Mouse (Mus musculus): ENCODE measurements around the gene Olfr155. TPM values are rescaled to one million over a fixed set of nuclear protein-coding genes. Genes with fewer than 3 reads are reported as not detected.

The Olfr155 gene
- polyA plus RNA-seq, 1 experiment from 2014 or later = not detected

GRCm38 (mm10) chr4:43877230-43877629 is 25.9 kb downstream of the Olfr155 start:
- H3K9me3 ChIP-seq (ENCODE audit: control insufficient read depth, low read length) = no peaks in the 10 kb centered on the region
- H3K4me1 ChIP-seq (ENCODE audit: control insufficient read depth, insufficient read depth, low read length) = peaks cover 15% of the 10 kb centered on the region
- ATAC-seq (ENCODE audit: low FRiP score, low TSS enrichment) = no peak
- no peaks in the 10 kb centered on the region for H3K27me3 ChIP-seq (ENCODE audit: control insufficient read depth, insufficient read depth, low read length)
- DNase-seq = no peak
- no peak overlapping the region for H3K27ac ChIP-seq (replicated peaks; ENCODE audit: low read depth, low read length)
- no peak overlapping the region for H3K9ac ChIP-seq (replicated peaks; ENCODE audit: low read length)
- H3K36me3 ChIP-seq (ENCODE audit: control insufficient read depth, insufficient read depth, low read length) = no peaks in the 10 kb centered on the region
- H3K4me2 ChIP-seq (ENCODE audit: low read length) = peak overlapping the region; percentile 87; the same call in 1 of the 2 replicates
- WGBS = 98% methylated on average over 1 of the region's 1 CpGs
- no peak overlapping the region for H3K4me3 ChIP-seq (replicated peaks; ENCODE audit: low read depth, low read length)

DNA sequence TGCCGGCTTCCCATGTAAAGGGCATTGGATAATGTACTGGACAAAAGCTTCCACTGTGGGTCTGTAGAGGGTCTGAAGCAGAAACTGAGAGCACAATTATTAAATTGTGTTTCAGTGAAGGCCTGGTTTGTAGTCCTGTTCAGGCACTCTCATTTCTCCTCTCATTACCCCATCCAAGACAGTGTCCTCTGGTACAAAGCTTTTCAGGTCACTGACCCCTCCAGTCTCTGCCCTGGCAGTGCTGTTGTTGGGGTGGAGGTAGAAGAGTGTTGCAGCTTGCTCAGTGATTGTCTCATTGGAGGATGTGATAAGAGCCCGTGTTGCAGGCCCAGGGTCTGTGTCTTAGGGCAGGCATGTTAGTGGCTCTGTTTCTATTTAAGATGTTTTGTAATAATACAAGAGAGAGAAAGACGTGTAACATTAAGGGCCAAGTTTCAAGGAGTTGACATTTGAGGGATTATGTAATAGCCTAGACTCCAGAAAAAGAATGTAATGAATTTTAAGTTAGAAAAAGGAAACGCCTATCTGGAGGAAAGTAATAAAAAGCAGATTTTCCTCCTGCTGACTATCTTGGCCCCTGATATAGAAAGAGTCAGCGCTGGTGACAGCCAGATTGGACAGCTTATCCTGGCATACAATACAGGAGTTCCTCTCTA is 26.9 kb downstream of the Olfr155 start:
- ATAC-seq (ENCODE audit: low FRiP score, low TSS enrichment) (no peak), DNase-seq (no peak)
- no peak overlapping the region for H3K4me3 ChIP-seq (replicated peaks; ENCODE audit: low read depth, low read length)
- no peaks in the 10 kb centered on the region for H3K9me3 ChIP-seq (ENCODE audit: control insufficient read depth, low read length)
- 23% methylated on average over 5 of the region's 5 CpGs for WGBS
- H3K4me2 ChIP-seq (ENCODE audit: low read length) = no peak overlapping the region
- no peaks in the 10 kb centered on the region for H3K27me3 ChIP-seq (ENCODE audit: control insufficient read depth, insufficient read depth, low read length)
- peaks cover 15% of the 10 kb centered on the region for H3K4me1 ChIP-seq (ENCODE audit: control insufficient read depth, insufficient read depth, low read length)
- no peak overlapping the region for H3K27ac ChIP-seq (replicated peaks; ENCODE audit: low read depth, low read length)
- H3K36me3 ChIP-seq (ENCODE audit: control insufficient read depth, insufficient read depth, low read length) = no peaks in the 10 kb centered on the region
- no peak overlapping the region for H3K9ac ChIP-seq (replicated peaks; ENCODE audit: low read length)

- Histone ChIP-seq H3K4me2 (ENCODE audit: low read length) (no peak overlapping the region), H3K4me3 (replicated peaks; ENCODE audit: low read depth, low read length) (no peak overlapping the region), H3K36me3 (ENCODE audit: control insufficient read depth, insufficient read depth, low read length) (no peaks in the 10 kb centered on the region), H3K27me3 (ENCODE audit: control insufficient read depth, insufficient read depth, low read length) (no peaks in the 10 kb centered on the region), H3K27ac (replicated peaks; ENCODE audit: low read depth, low read length) (no peak overlapping the region), H3K9me3 (ENCODE audit: control insufficient read depth, low read length) (no peaks in the 10 kb centered on the region), H3K4me1 (ENCODE audit: control insufficient read depth, insufficient read depth, low read length) (peaks cover 25% of the 10 kb centered on the region), H3K9ac (replicated peaks; ENCODE audit: low read length) (no peak overlapping the region)
- DNase-seq (no peak), ATAC-seq (ENCODE audit: low FRiP score, low TSS enrichment) (no peak)
- WGBS = 80% methylated on average over 6 of the region's 6 CpGs
Observed at GRCm38 (mm10) chr4:43879566-43879965, 28.2 kb downstream of the Olfr155 start.

DNA sequence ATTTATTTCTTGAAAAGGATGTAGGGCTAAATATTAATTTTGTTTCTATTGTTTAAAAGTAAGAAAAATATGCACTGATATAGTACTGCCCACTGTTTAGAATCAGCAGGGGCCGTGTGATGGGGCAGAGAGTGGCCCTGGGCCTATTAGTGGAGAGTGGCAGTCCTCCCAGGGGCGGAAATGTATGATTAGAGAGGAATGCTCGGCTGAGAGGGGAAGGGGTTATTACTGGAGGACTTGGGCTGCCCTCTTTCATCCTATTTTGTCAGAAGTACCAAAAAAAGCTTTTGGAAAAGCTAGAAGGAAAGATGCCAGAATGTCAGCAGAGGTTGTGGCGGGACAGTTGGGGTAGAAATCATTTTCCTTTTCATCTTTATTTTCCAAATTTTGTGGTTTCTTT is 32.8 kb downstream of the Olfr155 start:
- ATAC-seq (ENCODE audit: low FRiP score, low TSS enrichment) (no peak), DNase-seq (no peak)
- H3K9ac ChIP-seq (replicated peaks; ENCODE audit: low read length) = no peak overlapping the region
- H3K4me3 ChIP-seq (replicated peaks; ENCODE audit: low read depth, low read length) = no peak overlapping the region
- no peak overlapping the region for H3K4me2 ChIP-seq (ENCODE audit: low read length)
- no peak overlapping the region for H3K27ac ChIP-seq (replicated peaks; ENCODE audit: low read depth, low read length)
- no peaks in the 10 kb centered on the region for H3K27me3 ChIP-seq (ENCODE audit: control insufficient read depth, insufficient read depth, low read length)
- no peaks in the 10 kb centered on the region for H3K9me3 ChIP-seq (ENCODE audit: control insufficient read depth, low read length)
- 44% methylated on average over 4 of the region's 4 CpGs for WGBS
- H3K4me1 ChIP-seq (ENCODE audit: control insufficient read depth, insufficient read depth, low read length) = 0 out of 2 replicates have a peak, but pooled peaks cover 10% of the 10 kb centered on the region
- no peaks in the 10 kb centered on the region for H3K36me3 ChIP-seq (ENCODE audit: control insufficient read depth, insufficient read depth, low read length)

DNA sequence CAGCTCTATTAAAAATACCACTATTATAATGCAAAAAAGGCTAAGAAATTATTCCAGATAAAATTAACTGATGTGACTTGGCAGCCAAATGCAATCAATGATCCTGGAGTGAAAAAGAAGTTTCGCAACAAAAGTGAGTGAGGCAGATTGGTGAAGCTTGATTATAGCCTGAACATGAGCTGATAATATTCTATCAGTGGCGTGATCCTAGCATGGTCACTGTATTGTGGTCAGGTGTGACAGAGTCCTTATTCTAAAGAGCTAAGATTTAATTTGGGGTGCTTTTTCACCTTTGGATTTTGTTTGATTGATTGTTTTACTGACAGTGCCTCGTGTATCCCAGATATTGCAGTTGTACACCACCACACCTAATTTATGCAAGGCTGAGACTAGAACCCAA is 39.9 kb downstream of the Olfr155 start:
- no peak overlapping the region for H3K9ac ChIP-seq (replicated peaks; ENCODE audit: low read length)
- H3K27ac ChIP-seq (replicated peaks; ENCODE audit: low read depth, low read length) = no peak overlapping the region
- WGBS = 92% methylated on average over 3 of the region's 3 CpGs
- no peak overlapping the region for H3K4me3 ChIP-seq (replicated peaks; ENCODE audit: low read depth, low read length)
- no peak for ATAC-seq (ENCODE audit: low FRiP score, low TSS enrichment)
- H3K9me3 ChIP-seq (ENCODE audit: control insufficient read depth, low read length) = no peaks in the 10 kb centered on the region
- H3K4me2 ChIP-seq (ENCODE audit: low read length) = no peak overlapping the region
- DNase-seq = no peak
- H3K36me3 ChIP-seq (ENCODE audit: control insufficient read depth, insufficient read depth, low read length) = 0 out of 2 replicates have a peak, but pooled peaks cover 11% of the 10 kb centered on the region
- no peaks in the 10 kb centered on the region for H3K4me1 ChIP-seq (ENCODE audit: control insufficient read depth, insufficient read depth, low read length)
- no peaks in the 10 kb centered on the region for H3K27me3 ChIP-seq (ENCODE audit: control insufficient read depth, insufficient read depth, low read length)

DNA sequence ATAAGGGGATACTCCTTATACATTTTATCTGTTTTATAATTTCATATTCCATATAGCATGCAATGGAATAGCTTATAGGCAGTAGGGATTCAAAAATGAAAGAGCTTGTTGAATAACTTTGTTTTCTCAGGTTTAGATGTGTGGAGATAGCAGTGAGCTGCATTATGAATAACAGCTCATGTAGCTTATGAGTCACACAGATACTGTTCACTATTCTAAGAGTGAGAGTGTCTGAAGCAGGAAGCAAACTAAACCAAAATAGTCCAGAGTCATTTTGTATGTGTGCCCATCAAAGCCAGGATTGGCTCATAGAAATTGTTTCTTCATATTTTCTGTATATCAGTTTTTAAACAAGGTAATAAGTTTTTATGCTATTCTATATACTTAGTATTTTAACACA is 45.8 kb downstream of the Olfr155 start:
- no peaks in the 10 kb centered on the region for H3K4me1 ChIP-seq (ENCODE audit: control insufficient read depth, insufficient read depth, low read length)
- no peaks in the 10 kb centered on the region for H3K9me3 ChIP-seq (ENCODE audit: control insufficient read depth, low read length)
- H3K27me3 ChIP-seq (ENCODE audit: control insufficient read depth, insufficient read depth, low read length) = no peaks in the 10 kb centered on the region
- H3K36me3 ChIP-seq (ENCODE audit: control insufficient read depth, insufficient read depth, low read length) = peaks cover 40% of the 10 kb centered on the region
- H3K27ac ChIP-seq (replicated peaks; ENCODE audit: low read depth, low read length) = no peak overlapping the region
- no peak for DNase-seq
- H3K4me2 ChIP-seq (ENCODE audit: low read length) = no peak overlapping the region
- H3K9ac ChIP-seq (replicated peaks; ENCODE audit: low read length) = no peak overlapping the region
- ATAC-seq (ENCODE audit: low FRiP score, low TSS enrichment) = no peak
- no peak overlapping the region for H3K4me3 ChIP-seq (replicated peaks; ENCODE audit: low read depth, low read length)

DNA sequence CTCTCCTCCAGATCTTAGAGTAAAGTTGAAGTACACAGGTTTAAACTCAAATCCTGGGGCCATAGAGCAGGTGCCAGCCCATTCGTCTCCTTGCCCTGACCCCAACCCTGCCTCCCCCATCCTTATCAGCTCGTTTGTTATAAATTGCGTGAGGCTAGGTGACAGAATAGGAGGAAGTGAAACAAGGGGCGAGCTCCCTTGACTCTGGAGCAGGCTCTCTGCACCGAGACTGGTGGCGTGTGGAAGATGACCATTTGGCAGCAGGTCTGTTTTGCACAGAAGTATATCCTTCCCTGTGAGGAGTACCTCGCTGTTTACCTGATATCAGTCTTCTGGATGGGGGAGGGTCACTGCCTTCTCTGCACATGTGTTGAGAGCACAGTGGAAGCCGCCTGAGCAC is 47.8 kb downstream of the Olfr155 start:
- WGBS = 87% methylated on average over 8 of the region's 8 CpGs
- H3K4me3 ChIP-seq (replicated peaks; ENCODE audit: low read depth, low read length) = no peak overlapping the region
- H3K9ac ChIP-seq (replicated peaks; ENCODE audit: low read length) = no peak overlapping the region
- no peaks in the 10 kb centered on the region for H3K27me3 ChIP-seq (ENCODE audit: control insufficient read depth, insufficient read depth, low read length)
- ATAC-seq (ENCODE audit: low FRiP score, low TSS enrichment) (no peak), DNase-seq (no peak)
- H3K9me3 ChIP-seq (ENCODE audit: control insufficient read depth, low read length) = no peaks in the 10 kb centered on the region
- no peaks in the 10 kb centered on the region for H3K4me1 ChIP-seq (ENCODE audit: control insufficient read depth, insufficient read depth, low read length)
- no peak overlapping the region for H3K27ac ChIP-seq (replicated peaks; ENCODE audit: low read depth, low read length)
- no peak overlapping the region for H3K4me2 ChIP-seq (ENCODE audit: low read length)
- H3K36me3 ChIP-seq (ENCODE audit: control insufficient read depth, insufficient read depth, low read length) = peaks cover 48% of the 10 kb centered on the region

DNA sequence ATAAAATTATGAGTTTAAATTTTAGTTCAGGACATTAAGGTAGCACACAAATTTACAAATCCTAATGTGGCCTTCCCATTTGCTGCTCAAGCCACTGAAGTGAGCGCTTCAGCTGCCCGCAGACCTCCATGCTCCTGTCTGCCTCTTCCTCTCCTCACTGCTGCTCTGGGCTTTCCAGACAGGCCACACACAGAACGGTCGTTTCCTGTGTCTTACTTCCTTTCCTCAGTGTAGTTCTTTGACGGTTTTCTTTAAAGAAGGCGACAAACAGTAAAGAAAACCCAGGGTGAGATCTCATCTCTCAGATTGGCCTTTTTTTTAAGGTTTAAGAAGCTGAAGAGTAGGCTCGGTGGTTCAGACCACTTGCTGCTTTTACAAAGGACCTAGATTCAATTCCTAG is 52.3 kb downstream of the Olfr155 start:
- Histone ChIP-seq H3K9ac (replicated peaks; ENCODE audit: low read length) (no peak overlapping the region), H3K27me3 (ENCODE audit: control insufficient read depth, insufficient read depth, low read length) (no peaks in the 10 kb centered on the region), H3K27ac (replicated peaks; ENCODE audit: low read depth, low read length) (no peak overlapping the region), H3K4me2 (ENCODE audit: low read length) (no peak overlapping the region), H3K4me3 (replicated peaks; ENCODE audit: low read depth, low read length) (no peak overlapping the region), H3K9me3 (ENCODE audit: control insufficient read depth, low read length) (no peaks in the 10 kb centered on the region), H3K36me3 (ENCODE audit: control insufficient read depth, insufficient read depth, low read length) (peaks cover 43% of the 10 kb centered on the region), H3K4me1 (ENCODE audit: control insufficient read depth, insufficient read depth, low read length) (no peaks in the 10 kb centered on the region)
- 89% methylated on average over 7 of the region's 7 CpGs for WGBS
- ATAC-seq (ENCODE audit: low FRiP score, low TSS enrichment) = no peak
- no peak for DNase-seq

DNA sequence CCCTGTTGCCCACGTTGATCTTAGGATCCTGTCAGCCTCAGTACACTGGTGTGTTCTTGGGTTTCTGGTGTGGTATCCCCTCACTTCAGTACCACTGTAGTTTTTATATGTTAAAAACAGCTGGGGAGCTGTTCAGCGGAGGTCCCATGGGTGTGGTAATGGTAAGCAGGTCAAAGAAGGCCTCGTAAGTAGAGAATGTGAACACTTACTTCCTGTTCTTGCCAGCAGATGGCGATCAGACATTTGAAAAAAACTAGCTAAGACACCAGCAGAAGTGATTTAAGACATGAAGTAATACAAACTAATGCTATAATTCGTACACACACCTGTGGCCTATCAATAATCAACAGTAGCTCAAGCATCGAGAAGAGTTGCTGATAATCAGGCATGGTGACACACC is 55.1 kb downstream of the Olfr155 start:
- 34% methylated on average over 6 of the region's 6 CpGs for WGBS
- Histone ChIP-seq H3K9me3 (ENCODE audit: control insufficient read depth, low read length) (no peaks in the 10 kb centered on the region), H3K9ac (replicated peaks; ENCODE audit: low read length) (no peak overlapping the region), H3K27me3 (ENCODE audit: control insufficient read depth, insufficient read depth, low read length) (no peaks in the 10 kb centered on the region), H3K4me3 (replicated peaks; ENCODE audit: low read depth, low read length) (no peak overlapping the region), H3K4me1 (ENCODE audit: control insufficient read depth, insufficient read depth, low read length) (no peaks in the 10 kb centered on the region), H3K36me3 (ENCODE audit: control insufficient read depth, insufficient read depth, low read length) (peaks cover 44% of the 10 kb centered on the region), H3K27ac (replicated peaks; ENCODE audit: low read depth, low read length) (no peak overlapping the region), H3K4me2 (ENCODE audit: low read length) (no peak overlapping the region)
- ATAC-seq (ENCODE audit: low FRiP score, low TSS enrichment) = no peak
- DNase-seq = peak; percentile 80
